Mouse (Mus musculus) stomach, postnatal 0 days (tissue): ENCODE data around the gene Sephs2.

ENCODE experiments used
- CTCF ChIP-seq: IDR thresholded peaks from 2 replicates; pipeline ENCODE4 v1.5.1; 2016; ENCODE audit warnings: antibody characterized with exemption, low read depth, mild to moderate bottlenecking, moderate library complexity
- EP300 ChIP-seq: optimal IDR thresholded peaks from 2 replicates; pipeline ENCODE3; 2016; ENCODE audit warnings: antibody characterized with exemption

- TF ChIP-seq CTCF (peak; percentile 63), EP300 (no peak)
These were observed 48.2 kb upstream of the Sephs2 start for GRCm38 (mm10) chr7:127322085-127322484.
